Mouse (Mus musculus): Measurements from ENCODE around the gene Atp5c1.

The Atp5c1 gene

DNA sequence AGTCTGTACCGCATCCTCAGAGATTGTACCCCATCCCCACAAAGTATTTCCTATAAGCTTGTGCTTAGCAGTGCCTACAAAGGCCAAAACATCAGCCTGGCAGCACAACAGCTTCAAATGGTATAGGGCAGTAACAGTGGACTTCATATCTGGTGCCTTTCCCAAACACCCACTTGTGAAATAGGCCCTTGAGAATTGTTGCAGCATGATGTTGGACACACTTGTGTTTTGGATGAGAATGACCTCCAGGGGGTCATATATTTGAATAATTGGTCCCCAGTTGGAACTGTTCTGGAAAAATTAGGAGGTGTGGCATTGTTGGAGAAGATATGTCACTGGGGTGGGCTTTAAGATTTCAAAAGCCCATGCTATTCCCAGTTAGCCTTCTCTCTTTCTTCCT lies 28.3 kb downstream of the Atp5c1 start:
- in situ Hi-C loops (cut with MboI; ENCODE audit: low sequenced_read_pairs) = no loop called here

DNA sequence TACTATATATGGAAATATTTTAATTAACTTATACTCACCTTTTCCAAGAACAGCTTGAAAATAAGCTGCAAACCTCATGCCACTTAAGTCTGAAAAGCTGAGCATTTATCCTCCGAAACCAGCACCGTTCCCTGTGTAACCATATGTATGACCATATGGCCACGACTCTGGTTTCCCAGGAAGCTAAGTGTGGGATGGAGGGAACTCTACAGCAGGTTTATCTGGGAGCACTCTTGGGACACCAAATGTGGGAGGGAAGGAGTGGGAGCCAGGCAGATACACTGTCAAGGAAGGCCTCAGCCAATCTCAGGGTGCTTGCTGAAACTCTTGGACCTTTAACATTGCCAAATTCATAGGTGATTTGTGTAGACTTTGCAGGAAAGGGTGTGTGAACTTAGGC lies 29.4 kb downstream of the Atp5c1 start:
- in situ Hi-C loops (cut with MboI; ENCODE audit: low sequenced_read_pairs) = no loop called here

DNA sequence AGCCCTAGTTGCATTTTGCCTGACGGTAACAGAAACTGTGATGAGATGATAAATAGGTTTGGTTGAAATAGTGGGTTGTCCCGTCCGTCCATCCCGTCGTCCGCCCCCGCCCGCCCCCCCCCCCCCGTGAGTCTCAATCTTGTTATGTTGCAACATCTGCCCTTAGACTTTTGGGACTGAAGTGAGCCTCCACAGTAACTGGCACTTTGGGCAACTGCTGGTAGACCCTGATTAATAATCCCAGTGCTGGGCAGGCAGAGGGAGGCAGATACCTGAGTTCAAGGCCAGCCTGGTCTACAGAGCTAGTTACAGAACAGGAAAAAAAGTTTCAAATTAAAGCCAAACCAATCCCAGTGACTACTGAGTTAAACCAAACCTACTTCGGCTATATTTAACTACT lies 30.9 kb downstream of the Atp5c1 start:
- in situ Hi-C loops (cut with MboI; ENCODE audit: low sequenced_read_pairs) = no loop called here

DNA sequence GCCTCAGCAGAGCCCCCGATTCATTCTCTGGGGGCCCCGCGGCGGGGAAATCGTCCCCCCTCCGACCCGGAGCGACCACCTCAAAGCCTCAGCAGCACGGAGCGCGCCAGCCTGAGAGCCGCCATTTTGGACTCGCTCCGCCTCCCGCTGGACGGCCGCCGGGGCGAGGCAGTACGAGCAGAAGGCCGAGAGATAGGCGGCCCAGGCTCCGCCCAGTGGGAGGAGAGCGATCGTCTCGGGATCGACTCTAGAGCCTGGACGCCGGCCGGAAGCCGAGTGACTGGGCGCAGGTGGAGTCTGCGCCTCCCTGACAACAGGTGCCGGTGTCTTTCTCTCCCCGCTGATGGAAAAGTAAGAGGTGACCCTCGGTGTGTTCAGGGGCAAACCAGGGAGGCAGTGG lies 31.8 kb downstream of the Atp5c1 start, which contains the start of gene Taf3:
Taf3 (minus strand) TSS at position 136 of the 400 bp plus-strand sequence.
- in situ Hi-C loops (cut with MboI; ENCODE audit: low sequenced_read_pairs) = no loop called here

DNA sequence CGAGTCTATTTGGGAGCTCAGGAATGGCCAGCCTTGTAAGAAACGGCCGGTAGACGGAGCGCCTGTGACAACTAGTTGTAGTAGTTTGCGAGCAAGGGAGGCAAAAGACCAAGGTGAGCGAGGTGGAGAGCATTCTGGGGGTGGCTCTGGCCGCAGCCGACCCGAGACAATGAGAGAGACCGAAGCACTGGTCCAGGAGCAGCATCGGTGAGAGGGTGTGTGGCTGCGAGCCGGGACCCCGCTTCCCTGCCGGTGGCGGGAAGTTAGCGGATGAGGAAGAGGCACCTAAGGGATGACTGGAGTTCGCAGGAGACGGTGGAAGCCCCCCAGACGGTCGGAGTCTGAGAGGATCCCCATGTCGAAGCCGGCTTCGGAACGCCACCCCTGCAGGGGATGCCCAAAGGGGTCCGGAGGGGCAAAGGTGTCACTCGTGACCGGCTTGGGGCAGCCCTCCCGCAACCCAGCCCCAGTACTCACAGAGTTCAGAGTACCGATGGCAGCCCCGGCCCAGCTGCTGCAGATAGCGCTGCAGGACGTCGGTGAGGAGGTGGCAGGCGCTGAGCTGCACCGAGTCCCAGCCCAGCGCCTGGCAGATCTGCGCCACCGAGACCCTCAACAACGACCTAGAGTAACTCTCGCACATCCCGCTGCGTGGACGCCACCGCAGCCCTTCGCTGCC lies 32.4 kb downstream of the Atp5c1 start:
- in situ Hi-C loops (cut with MboI; ENCODE audit: low sequenced_read_pairs) = no loop called here

DNA sequence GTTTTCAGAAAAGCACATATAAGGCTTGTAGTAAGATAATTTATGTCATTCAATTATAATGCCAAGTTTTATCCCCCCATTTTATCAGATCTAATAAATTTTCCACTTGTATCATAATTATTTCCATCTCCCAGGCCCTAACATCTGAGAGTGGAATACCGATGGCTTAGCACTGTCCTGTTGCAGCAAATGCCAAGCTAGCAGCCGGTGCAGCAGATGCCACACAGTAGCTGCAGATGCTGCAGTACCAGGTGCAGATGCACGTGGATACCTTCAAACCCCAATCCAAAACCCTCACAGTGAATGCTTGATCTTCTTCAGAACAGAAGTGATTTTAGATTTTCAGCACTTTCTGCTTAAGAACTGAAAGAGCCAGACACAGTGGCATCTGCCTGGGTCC lies 45.3 kb downstream of the Atp5c1 start:
- in situ Hi-C loops (cut with MboI; ENCODE audit: low sequenced_read_pairs) = no loop called here

DNA sequence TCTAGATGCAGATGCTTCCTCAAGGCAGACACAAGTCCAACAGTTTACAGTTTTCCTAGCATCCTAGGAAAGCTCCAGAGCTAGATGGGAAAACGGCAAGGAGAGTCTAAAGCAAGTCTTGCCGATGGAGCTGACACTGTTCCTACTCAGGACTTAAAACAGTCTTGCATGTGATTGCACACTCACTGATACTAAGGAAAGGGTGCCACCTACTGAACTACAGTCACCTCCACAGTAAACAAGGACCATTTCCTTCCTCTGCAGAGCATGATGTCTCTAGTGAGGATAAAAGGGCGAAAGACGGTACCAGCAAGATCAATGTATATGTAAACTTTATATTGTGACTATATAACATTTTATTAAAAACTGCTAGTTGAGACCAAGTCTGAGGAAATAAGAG lies 46.6 kb downstream of the Atp5c1 start:
- in situ Hi-C loops (cut with MboI; ENCODE audit: low sequenced_read_pairs) = no loop called here

DNA sequence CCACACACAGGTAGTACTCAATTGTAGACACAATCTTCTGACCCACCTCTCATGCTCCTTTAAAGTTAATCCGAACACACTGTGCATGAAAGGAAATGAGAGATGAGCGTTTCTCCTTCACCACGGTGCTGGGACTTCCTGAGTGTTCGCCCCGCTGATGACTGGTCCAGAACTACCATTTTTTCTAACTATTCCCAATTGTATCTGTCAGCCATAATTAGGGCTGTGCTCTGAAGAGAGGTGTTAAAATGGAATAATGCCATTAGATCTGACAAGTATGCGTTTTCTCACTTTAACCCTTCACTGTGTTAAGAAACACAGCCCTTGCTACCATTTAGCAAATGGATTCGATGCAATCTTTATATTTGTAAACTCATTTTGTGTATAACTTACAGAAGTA lies 50.6 kb downstream of the Atp5c1 start:
- in situ Hi-C loops (cut with MboI; ENCODE audit: low sequenced_read_pairs) = loop anchor here (10.0 kb wide), 1 partner anchor 1355 kb away; no protein-coding TSS in a partner anchor

DNA sequence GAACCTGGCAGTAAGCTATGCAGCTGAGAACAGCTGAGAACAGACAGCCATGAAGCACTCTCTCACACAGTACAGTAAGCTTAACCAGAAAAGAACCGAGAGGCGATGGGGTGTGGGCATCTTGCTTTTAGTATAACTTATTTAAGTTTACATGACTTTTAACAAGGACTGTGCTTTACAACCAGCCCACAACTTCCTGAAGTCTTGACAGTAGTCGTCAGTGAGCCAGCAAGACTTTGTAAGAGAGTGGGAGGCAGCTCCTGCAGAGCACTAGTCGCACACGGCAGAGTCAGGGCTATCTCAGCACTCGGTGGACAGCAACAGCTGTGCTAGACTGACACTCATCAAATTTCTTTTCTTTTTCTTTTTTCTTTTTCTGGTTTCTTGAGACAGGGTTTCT lies 56.0 kb downstream of the Atp5c1 start:
- in situ Hi-C loops (cut with MboI; ENCODE audit: low sequenced_read_pairs) = loop anchor here (10.0 kb wide), 1 partner anchor 1349 kb away; no protein-coding TSS in a partner anchor

DNA sequence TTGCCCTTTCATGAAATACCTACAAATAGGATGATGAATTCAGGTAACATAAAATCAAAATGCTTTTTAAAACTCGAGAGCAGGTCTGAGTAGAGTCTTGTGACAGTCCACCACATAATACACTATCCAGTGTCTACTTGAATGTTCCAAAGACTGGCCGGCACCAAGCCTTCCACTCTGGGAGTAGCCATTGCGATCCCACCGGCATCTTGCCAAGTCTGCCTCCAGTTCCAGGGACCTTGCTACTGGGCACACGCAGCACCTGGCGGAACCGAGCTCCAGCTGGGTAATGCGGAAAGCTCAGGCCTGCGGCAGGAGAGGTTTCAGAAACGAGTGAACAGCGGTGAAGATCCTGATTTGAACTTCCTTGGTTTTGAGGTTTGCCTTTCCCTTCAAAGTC lies 59.0 kb downstream of the Atp5c1 start:
- in situ Hi-C loops (cut with MboI; ENCODE audit: low sequenced_read_pairs) = loop anchor here (10.0 kb wide), 1 partner anchor 1346 kb away; no protein-coding TSS in a partner anchor

DNA sequence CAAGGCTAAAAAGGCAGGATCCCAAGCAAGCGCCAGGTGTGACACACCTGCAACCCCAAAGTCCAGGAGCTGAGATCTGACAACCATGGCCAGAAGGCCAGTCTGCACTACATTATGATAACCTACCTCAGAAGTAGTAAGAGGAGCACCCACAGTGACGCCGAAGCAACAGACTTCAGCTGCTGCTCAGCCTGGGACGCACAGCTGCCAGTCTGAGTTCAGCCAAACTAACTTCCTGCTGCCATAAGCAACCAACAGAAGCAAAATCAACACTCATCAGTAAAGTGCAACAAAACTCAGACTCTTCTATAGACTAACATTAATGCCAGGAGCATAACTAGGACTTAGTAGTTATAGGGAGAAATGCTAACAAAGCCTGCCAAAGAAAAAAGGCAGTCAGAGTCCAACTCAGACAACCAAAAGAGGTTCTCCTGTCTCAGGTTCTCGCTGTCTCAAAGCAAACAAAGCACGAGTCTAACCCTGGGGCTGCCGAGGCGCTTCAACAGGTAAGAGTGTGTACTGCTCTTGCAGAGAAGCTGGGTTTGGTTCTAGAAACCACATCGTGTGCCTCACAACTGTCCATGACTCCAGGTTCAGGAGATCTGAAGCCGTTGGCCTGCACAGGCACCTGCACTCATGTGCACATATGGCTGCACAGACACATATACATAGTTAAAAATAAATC lies 65.2 kb downstream of the Atp5c1 start:
- in situ Hi-C loops (cut with MboI; ENCODE audit: low sequenced_read_pairs) = no loop called here

DNA sequence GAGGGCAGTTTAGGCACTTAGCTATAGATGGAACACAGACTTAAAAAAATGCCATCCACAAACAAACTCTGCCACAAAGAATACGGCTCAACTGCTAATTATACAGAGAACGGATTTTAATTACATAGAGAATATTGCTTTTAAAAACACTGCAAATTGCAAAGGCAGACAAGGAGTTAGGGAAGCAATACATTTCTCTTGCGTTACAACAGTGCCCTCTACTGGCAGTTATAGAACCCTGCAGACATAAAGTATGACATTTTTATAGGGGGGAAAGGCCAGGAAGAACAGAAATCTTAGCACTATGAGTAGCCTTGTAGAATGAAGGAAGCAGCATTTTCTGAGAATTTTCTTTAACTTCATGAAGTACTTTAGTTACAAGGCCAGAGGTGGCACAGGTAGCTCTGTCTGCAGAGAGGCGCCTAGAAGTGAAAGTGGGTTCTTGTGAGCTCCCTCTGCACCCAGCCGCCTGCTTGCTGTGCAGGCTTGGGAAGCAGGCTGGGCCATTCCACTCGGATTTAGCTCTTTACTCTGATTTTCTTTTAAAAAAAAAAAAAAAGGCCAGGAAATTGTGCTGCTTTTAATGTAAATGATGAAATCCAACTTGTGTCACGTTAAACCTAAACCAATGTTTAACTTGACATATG lies 69.9 kb downstream of the Atp5c1 start:
- in situ Hi-C loops (cut with MboI; ENCODE audit: low sequenced_read_pairs) = no loop called here

DNA sequence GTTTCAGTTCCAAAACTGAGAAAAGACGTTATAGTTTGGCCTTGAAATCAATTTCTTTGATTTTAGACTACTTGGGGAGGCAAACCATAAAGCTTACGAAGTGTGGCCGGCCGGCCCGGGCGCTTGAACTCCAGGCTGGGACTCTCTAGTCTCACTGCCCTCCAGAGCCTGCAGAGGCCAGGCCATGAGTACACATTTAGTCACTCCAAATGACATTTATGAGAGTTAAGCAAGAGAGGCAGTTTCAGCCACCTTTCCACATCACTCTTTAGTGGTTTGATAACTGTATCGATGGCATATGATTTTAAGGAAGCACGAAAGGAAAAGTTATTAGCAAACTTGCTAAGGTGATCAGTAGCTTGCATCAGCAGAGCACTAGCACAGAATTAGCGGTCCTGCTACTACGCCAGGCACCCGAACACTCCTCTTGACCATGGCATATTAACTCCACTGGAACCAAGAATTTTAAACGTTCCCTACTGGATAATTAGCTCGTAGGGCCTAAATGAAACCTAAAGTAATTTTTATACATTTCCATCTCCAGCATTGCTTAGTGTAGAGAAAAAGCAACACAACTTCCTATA lies 70.5 kb downstream of the Atp5c1 start:
- in situ Hi-C loops (cut with MboI; ENCODE audit: low sequenced_read_pairs) = no loop called here

DNA sequence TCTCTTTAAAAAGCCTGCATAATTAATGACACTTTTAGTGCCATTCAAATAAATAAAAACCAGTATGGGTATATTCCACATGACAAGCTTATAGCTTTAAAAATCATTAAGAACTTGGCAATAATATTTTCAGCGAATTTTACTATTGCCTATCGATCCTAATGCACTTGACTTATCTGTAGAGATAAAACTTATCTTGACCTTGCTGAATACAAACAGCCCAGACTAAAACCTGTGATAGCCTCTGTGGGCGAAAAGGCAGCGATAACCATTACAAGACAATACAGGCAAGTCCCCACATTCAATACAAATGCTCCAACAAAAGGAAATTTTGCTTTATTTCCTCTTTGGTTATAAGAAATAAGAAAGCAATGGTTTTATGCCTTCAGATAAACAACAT lies 71.7 kb downstream of the Atp5c1 start:
- in situ Hi-C loops (cut with MboI; ENCODE audit: low sequenced_read_pairs) = no loop called here
